Mouse (Mus musculus): ENCODE measurements around the gene Gm9803. TPM values are rescaled to one million over a fixed set of nuclear protein-coding genes. Genes with fewer than 3 reads are reported as not detected.
"Not testable (repeated sequence)": the region's sequence is repeated elsewhere in the genome, so short reads cannot be mapped to it uniquely, and the experiment has no call there.

Gene Gm9803
- total RNA-seq (2021): 10 to 100 TPM in 1 of 2 experiments, 1 to 10 TPM in 1; 3.0 to 16.9 TPM
- long read RNA-seq, experiment 1, partial matches to known transcripts: 0 of 1 reads
- long read RNA-seq, experiment 1, other reads (novel, unspliced or antisense): 0 of 1 reads
- long read RNA-seq, experiment 2, partial matches to known transcripts: 0 of 1 reads
- long read RNA-seq, experiment 2, other reads (novel, unspliced or antisense): 0 of 1 reads

GRCm38 (mm10) chr10:43523931-43524330 lies at the start of gene Gm9803:
Gene Gm9803, plus strand, starts transcription at chr10:43524084.
- DNase-seq (ENCODE audit: low spot score in 2 of 2): not testable (repeated sequence)

- DNase-seq (ENCODE audit: low spot score in 2 of 2): peak in 1 of 2 experiments; percentile 39
Observed at GRCm38 (mm10) chr10:43475376-43475775, 48.5 kb upstream of the Gm9803 start.

- no peak for DNase-seq (ENCODE audit: low spot score in 2 of 2)
Observed at GRCm38 (mm10) chr10:43477459-43477858, 46.4 kb upstream of the Gm9803 start.

GRCm38 (mm10) chr10:43477865-43478681 lies 45.8 kb upstream of the Gm9803 start:
- DNase-seq (ENCODE audit: low spot score in 2 of 2): peak; percentile 21 to 31

- peak; percentile 41 to 61 for DNase-seq (ENCODE audit: low spot score in 2 of 2)
Observed at GRCm38 (mm10) chr10:43478751-43479435, 45.0 kb upstream of the Gm9803 start, which contains the start of gene Bend3. Gene Bend3, plus strand, starts transcription at chr10:43478831.

GRCm38 (mm10) chr10:43479436-43480157 lies 44.3 kb upstream of the Gm9803 start:
- peak; percentile 59 to 78 for DNase-seq (ENCODE audit: low spot score in 2 of 2)

GRCm38 (mm10) chr10:43480227-43480849 lies 43.5 kb upstream of the Gm9803 start:
- DNase-seq (ENCODE audit: low spot score in 2 of 2): no peak

- DNase-seq (ENCODE audit: low spot score in 2 of 2): no peak
Observed at GRCm38 (mm10) chr10:43481179-43481578, 42.7 kb upstream of the Gm9803 start.

GRCm38 (mm10) chr10:43482021-43482420 lies 41.9 kb upstream of the Gm9803 start:
- no peak for DNase-seq (ENCODE audit: low spot score in 2 of 2)

- no peak for DNase-seq (ENCODE audit: low spot score in 2 of 2)
Observed at GRCm38 (mm10) chr10:43483426-43483995, 40.4 kb upstream of the Gm9803 start.

GRCm38 (mm10) chr10:43485751-43486268 lies 38.1 kb upstream of the Gm9803 start:
- no peak for DNase-seq (ENCODE audit: low spot score in 2 of 2)

GRCm38 (mm10) chr10:43487441-43488010 lies 36.4 kb upstream of the Gm9803 start:
- no peak for DNase-seq (ENCODE audit: low spot score in 2 of 2)

GRCm38 (mm10) chr10:43488258-43488657 lies 35.6 kb upstream of the Gm9803 start:
- DNase-seq (ENCODE audit: low spot score in 2 of 2): no peak

GRCm38 (mm10) chr10:43489139-43489538 lies 34.7 kb upstream of the Gm9803 start:
- no peak for DNase-seq (ENCODE audit: low spot score in 2 of 2)

- DNase-seq (ENCODE audit: low spot score in 2 of 2): no peak
Observed at GRCm38 (mm10) chr10:43489550-43489949, 34.3 kb upstream of the Gm9803 start.

- no peak for DNase-seq (ENCODE audit: low spot score in 2 of 2)
Observed at GRCm38 (mm10) chr10:43490034-43490433, 33.9 kb upstream of the Gm9803 start.

GRCm38 (mm10) chr10:43490846-43491245 lies 33.0 kb upstream of the Gm9803 start:
- DNase-seq (ENCODE audit: low spot score in 2 of 2): no peak

- no peak for DNase-seq (ENCODE audit: low spot score in 2 of 2)
Observed at GRCm38 (mm10) chr10:43502599-43502998, 21.3 kb upstream of the Gm9803 start.

GRCm38 (mm10) chr10:43504291-43504690 lies 19.6 kb upstream of the Gm9803 start:
- DNase-seq (ENCODE audit: low spot score in 2 of 2): no peak

GRCm38 (mm10) chr10:43507051-43507450 lies 16.8 kb upstream of the Gm9803 start:
- no peak for DNase-seq (ENCODE audit: low spot score in 2 of 2)

Measured in left cerebral cortex, adult 18-20 months (tissue).